17 mouse cellular contexts compared by ENCODE assay signal in the genomic region with DNA sequence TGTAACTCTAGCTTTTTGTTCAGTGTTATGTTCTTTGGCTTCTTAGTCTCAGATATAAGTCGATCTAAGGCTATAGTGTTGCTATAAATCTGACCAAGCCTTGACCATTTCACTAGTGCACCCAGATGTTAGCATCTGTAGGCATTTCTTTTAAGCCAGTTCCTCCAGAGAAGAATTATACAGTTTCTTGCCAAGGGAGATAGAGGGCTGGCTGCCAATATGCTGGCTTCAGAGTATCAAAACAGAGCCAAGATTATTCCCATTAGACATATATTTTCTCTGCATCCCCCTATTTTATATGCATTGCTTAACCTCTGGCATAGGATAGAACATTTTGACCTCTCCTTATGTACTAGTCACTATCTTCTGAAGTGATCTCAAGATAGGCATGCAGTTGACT.
"Had no signal": no experiment of that assay in that cellular context is flagged by ENCODE, and none has a peak within 500 bp of the region (broad histone marks: within the 10 kb centered on the region; RNA-seq: fewer than 3 reads in every experiment).

No protein-coding gene starts in this region.

- H3K27me3 ChIP-seq: kidney, embryonic 15.5 days; limb, embryonic 12.5 days; liver, embryonic 12.5 days; liver, embryonic 15.5 days; megakaryocyte, embryonic 14.5 days; midbrain, embryonic 13.5 days had no signal

- H3K4me1 ChIP-seq: kidney, embryonic 15.5 days; limb, embryonic 12.5 days; liver, embryonic 12.5 days; liver, embryonic 15.5 days; megakaryocyte, embryonic 14.5 days; midbrain, embryonic 10.5 days; midbrain, embryonic 13.5 days had no signal

- H3K27ac ChIP-seq: kidney, embryonic 15.5 days; left cerebral cortex, adult 2 months; limb, embryonic 12.5 days; liver, embryonic 12.5 days; liver, embryonic 15.5 days; midbrain, embryonic 10.5 days; midbrain, embryonic 13.5 days had no signal

- H3K9ac ChIP-seq: kidney, embryonic 15.5 days; limb, embryonic 12.5 days; liver, embryonic 12.5 days; liver, embryonic 15.5 days; midbrain, embryonic 13.5 days had no signal

- H3K36me3 ChIP-seq: kidney, embryonic 15.5 days; limb, embryonic 12.5 days; liver, embryonic 12.5 days; liver, embryonic 15.5 days; midbrain, embryonic 10.5 days; midbrain, embryonic 13.5 days had no signal

- H3K9me3 ChIP-seq: kidney, embryonic 15.5 days; limb, embryonic 12.5 days; liver, embryonic 12.5 days; liver, embryonic 15.5 days; megakaryocyte, embryonic 14.5 days; midbrain, embryonic 10.5 days; midbrain, embryonic 13.5 days had no signal

- H3K4me2 ChIP-seq: kidney, embryonic 15.5 days; limb, embryonic 12.5 days; liver, embryonic 12.5 days; liver, embryonic 15.5 days; midbrain, embryonic 13.5 days had no signal

- DNase-seq: kidney, adult 2 months; kidney, postnatal 10 days; kidney, postnatal 36 days; layer of hippocampus, postnatal 36 days; liver; thymus, adult 18-20 months; thymus, postnatal 36 days had no signal

- ATAC-seq: intestine, postnatal 0 days; liver, embryonic 12.5 days; lung, postnatal 0 days; midbrain, embryonic 13.5 days had no signal

- H3K4me3 ChIP-seq: kidney, embryonic 15.5 days; left cerebral cortex, adult 2 months; limb, embryonic 12.5 days; liver, embryonic 12.5 days; liver, embryonic 15.5 days; megakaryocyte, embryonic 14.5 days; midbrain, embryonic 10.5 days; midbrain, embryonic 13.5 days had no signal
